Mouse (Mus musculus): Measurements from ENCODE around the gene Mical1.

Mical1 gene

GRCm38 (mm10) chr10:41476171-41477017 lies at the start of gene Mical1:
Gene Mical1, plus strand, starts transcription at chr10:41476314.
- peak in 1 of 2 experiments; percentile 56 for DNase-seq (ENCODE audit: low spot score in 2 of 2)

- DNase-seq (ENCODE audit: low spot score in 2 of 2), result no peak
Measured at GRCm38 (mm10) chr10:41426368-41426767, 49.7 kb upstream of the Mical1 start.

- DNase-seq (ENCODE audit: low spot score in 2 of 2), result peak in 1 of 2 experiments; percentile 64
Measured at GRCm38 (mm10) chr10:41434624-41435023, 41.5 kb upstream of the Mical1 start.

- no peak for DNase-seq (ENCODE audit: low spot score in 2 of 2)
Measured at GRCm38 (mm10) chr10:41435141-41435540, 41.0 kb upstream of the Mical1 start.

GRCm38 (mm10) chr10:41448216-41448615 lies 27.9 kb upstream of the Mical1 start:
- DNase-seq (ENCODE audit: low spot score in 2 of 2), result no peak

GRCm38 (mm10) chr10:41449684-41450083 lies 26.4 kb upstream of the Mical1 start:
- peak in 1 of 2 experiments; percentile 31 for DNase-seq (ENCODE audit: low spot score in 2 of 2)

- peak; percentile 83 to 95 for DNase-seq (ENCODE audit: low spot score in 2 of 2)
Measured at GRCm38 (mm10) chr10:41450137-41450670, 25.9 kb upstream of the Mical1 start, which contains the start of gene Zbtb24. Gene Zbtb24, plus strand, starts transcription at chr10:41450383.

GRCm38 (mm10) chr10:41450780-41451522 lies 25.2 kb upstream of the Mical1 start:
- no peak for DNase-seq (ENCODE audit: low spot score in 2 of 2)

- no peak for DNase-seq (ENCODE audit: low spot score in 2 of 2)
Measured at GRCm38 (mm10) chr10:41451656-41452055, 24.5 kb upstream of the Mical1 start.

- DNase-seq (ENCODE audit: low spot score in 2 of 2), result no peak
Measured at GRCm38 (mm10) chr10:41452791-41453190, 23.3 kb upstream of the Mical1 start.

- no peak for DNase-seq (ENCODE audit: low spot score in 2 of 2)
Measured at GRCm38 (mm10) chr10:41459990-41460389, 16.1 kb upstream of the Mical1 start.

GRCm38 (mm10) chr10:41460501-41460900 lies 15.6 kb upstream of the Mical1 start:
- DNase-seq (ENCODE audit: low spot score in 2 of 2), result no peak

- DNase-seq (ENCODE audit: low spot score in 2 of 2), result no peak
Measured at GRCm38 (mm10) chr10:41461057-41461722, 14.9 kb upstream of the Mical1 start.

- no peak for DNase-seq (ENCODE audit: low spot score in 2 of 2)
Measured at GRCm38 (mm10) chr10:41464401-41464955, 11.6 kb upstream of the Mical1 start.

GRCm38 (mm10) chr10:41467325-41467724 lies 8.8 kb upstream of the Mical1 start:
- no peak for DNase-seq (ENCODE audit: low spot score in 2 of 2)

GRCm38 (mm10) chr10:41470693-41471092 lies 5.4 kb upstream of the Mical1 start:
- DNase-seq (ENCODE audit: low spot score in 2 of 2), result no peak

GRCm38 (mm10) chr10:41472534-41472933 lies 3.6 kb upstream of the Mical1 start:
- DNase-seq (ENCODE audit: low spot score in 2 of 2), result no peak

- DNase-seq (ENCODE audit: low spot score in 2 of 2), result no peak
Measured at GRCm38 (mm10) chr10:41472962-41473481, 3.1 kb upstream of the Mical1 start.

- DNase-seq (ENCODE audit: low spot score in 2 of 2), result no peak
Measured at GRCm38 (mm10) chr10:41473782-41474468, 2.2 kb upstream of the Mical1 start.

GRCm38 (mm10) chr10:41474981-41475391 lies 1.1 kb upstream of the Mical1 start:
- DNase-seq (ENCODE audit: low spot score in 2 of 2), result no peak

- no peak for DNase-seq (ENCODE audit: low spot score in 2 of 2)
Measured at GRCm38 (mm10) chr10:41477018-41477277, 834 bp downstream of the Mical1 start.
